Mouse (Mus musculus): ENCODE data around the gene Asah2. TPM values are rescaled to one million over a fixed set of nuclear protein-coding genes. Genes with fewer than 3 reads are reported as not detected.

Asah2 gene
- polyA plus RNA-seq, 1 experiment from 2014 or later, result 0.34 TPM

DNA sequence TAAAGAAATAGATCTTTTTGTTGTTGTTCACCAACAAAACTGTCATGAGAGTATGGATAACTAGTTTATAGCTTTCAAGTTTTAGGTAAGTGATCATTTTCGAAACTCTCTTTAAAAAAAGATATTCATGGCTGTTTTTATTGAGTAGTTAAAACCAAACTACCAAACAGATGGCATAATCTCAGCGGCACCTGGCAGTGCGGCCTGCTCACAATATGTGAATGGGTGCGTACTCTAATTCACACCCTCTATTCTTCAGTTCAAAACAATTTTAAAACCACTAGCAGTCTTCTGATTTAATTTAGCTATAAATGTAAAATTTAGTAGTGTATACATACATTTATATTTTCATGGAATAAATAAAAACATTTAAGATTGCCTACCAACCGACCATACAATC lies 15.2 kb upstream of the Asah2 start:
- Histone ChIP-seq H3K36me3 (no peaks in the 10 kb centered on the region), H3K27me3 (ENCODE audit: insufficient read depth, poor library complexity, severe bottlenecking) (no peaks in the 10 kb centered on the region), H3K4me1 (replicated peaks) (no peaks in the 10 kb centered on the region), H3K4me3 (no peak overlapping the region), H3K27ac (no peak overlapping the region), H3K9me3 (no peaks in the 10 kb centered on the region)
- 91% methylated on average over 5 of the region's 5 CpGs for WGBS
- no peak for DNase-seq (ENCODE audit: low spot score)

DNA sequence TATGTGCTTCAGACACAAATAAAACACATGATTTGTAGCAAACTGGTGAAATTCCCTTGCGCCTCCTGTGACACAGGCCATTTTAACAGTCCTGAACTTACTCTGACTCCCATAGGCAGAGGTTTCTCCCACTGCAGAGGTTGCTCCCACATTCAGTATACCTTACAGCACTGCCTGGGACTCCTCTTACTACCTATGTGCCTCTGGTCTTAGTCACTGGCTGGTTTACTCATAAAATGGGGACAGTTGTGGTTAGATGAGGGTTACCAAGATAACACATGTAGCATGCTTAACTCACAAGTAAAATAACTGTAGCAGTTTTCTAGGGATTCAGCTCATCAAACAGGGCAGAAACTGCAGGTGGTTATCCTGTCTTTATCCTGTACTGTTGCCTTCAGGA lies 12.8 kb upstream of the Asah2 start:
- H3K4me1 ChIP-seq (replicated peaks), result no peaks in the 10 kb centered on the region
- H3K4me3 ChIP-seq, result no peak overlapping the region
- H3K9me3 ChIP-seq, result no peaks in the 10 kb centered on the region
- H3K27ac ChIP-seq, result no peak overlapping the region
- H3K36me3 ChIP-seq, result no peaks in the 10 kb centered on the region
- no peak for DNase-seq (ENCODE audit: low spot score)
- 80% methylated on average over 1 of the region's 1 CpGs for WGBS
- no peaks in the 10 kb centered on the region for H3K27me3 ChIP-seq (ENCODE audit: insufficient read depth, poor library complexity, severe bottlenecking)

DNA sequence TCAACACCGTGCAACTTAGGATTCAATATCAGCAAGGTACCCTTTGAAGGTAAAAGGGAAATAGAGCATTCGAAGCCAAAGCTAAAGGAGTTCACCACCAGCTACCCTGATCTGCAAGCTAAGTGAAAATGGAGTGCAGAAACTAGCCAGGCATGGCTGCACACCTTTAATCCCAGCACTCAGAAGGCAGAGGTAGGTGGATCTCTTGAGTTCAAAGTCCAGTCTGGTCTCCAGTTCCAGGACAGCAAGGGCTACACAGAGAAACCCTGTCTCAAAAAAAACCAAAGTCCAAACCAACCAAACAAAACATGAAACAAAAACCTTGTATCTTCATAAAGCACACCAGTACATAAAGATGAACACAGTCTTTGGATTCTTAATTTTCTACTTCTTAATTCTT lies 11.7 kb upstream of the Asah2 start:
- H3K4me3 ChIP-seq, result no peak overlapping the region
- no peak overlapping the region for H3K27ac ChIP-seq
- H3K4me1 ChIP-seq (replicated peaks), result no peaks in the 10 kb centered on the region
- no peaks in the 10 kb centered on the region for H3K36me3 ChIP-seq
- WGBS, result 92% methylated on average over 2 of the region's 2 CpGs
- no peaks in the 10 kb centered on the region for H3K27me3 ChIP-seq (ENCODE audit: insufficient read depth, poor library complexity, severe bottlenecking)
- no peak for DNase-seq (ENCODE audit: low spot score)
- no peaks in the 10 kb centered on the region for H3K9me3 ChIP-seq

DNA sequence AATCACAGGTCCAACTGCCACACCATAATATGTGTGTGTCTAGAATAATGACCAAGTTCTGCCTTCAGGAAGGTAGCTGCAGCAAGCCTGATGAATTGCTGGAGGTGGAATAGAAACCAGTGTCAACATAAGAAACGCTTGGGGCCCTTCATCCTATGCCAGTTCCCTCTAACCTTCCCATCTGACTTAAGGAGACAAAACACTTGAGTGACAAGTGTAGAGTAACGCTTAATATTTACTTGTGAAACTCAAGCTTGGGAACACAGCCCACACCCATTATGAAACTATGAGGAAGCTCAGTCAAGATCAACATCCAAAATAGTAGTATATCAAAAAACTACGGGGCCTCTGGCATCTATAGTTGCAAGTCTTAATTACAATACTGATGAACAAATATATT lies 10.5 kb upstream of the Asah2 start:
- H3K27me3 ChIP-seq (ENCODE audit: insufficient read depth, poor library complexity, severe bottlenecking), result no peaks in the 10 kb centered on the region
- no peak for DNase-seq (ENCODE audit: low spot score)
- no peak overlapping the region for H3K4me3 ChIP-seq
- H3K4me1 ChIP-seq (replicated peaks), result no peaks in the 10 kb centered on the region
- H3K36me3 ChIP-seq, result no peaks in the 10 kb centered on the region
- 90% methylated on average over 3 of the region's 3 CpGs for WGBS
- H3K9me3 ChIP-seq, result no peaks in the 10 kb centered on the region
- no peak overlapping the region for H3K27ac ChIP-seq

DNA sequence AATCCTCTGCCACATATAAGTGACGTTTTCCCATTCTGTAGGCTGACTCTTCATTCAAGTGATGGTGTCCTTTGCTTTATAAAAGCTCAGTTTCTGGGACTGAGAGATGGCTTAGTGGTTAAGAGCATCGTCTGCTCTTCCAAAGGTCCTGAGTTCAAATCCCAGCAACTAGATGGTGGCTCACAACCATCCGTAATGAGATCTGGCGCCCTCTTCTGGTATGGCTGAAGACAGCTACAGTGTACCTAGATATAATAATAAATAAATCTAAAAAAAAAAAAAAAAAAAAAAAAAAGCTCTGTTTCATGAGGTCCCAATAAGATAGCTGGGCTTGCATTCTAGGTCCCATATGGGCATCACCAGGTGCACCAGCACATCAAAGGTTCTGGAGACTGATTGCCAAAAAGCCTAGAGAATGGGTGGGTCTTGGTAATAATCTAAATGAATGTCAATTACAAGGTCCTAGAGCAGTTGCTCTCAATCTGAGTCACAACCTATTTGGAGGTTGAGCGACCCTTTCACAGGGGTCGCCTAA lies 9.5 kb upstream of the Asah2 start:
- no peak overlapping the region for H3K4me3 ChIP-seq
- no peaks in the 10 kb centered on the region for H3K27me3 ChIP-seq (ENCODE audit: insufficient read depth, poor library complexity, severe bottlenecking)
- DNase-seq (ENCODE audit: low spot score), result no peak
- no peaks in the 10 kb centered on the region for H3K4me1 ChIP-seq (replicated peaks)
- no peak overlapping the region for H3K27ac ChIP-seq
- no peaks in the 10 kb centered on the region for H3K36me3 ChIP-seq
- no peaks in the 10 kb centered on the region for H3K9me3 ChIP-seq
- 77% methylated on average over 6 of the region's 6 CpGs for WGBS

DNA sequence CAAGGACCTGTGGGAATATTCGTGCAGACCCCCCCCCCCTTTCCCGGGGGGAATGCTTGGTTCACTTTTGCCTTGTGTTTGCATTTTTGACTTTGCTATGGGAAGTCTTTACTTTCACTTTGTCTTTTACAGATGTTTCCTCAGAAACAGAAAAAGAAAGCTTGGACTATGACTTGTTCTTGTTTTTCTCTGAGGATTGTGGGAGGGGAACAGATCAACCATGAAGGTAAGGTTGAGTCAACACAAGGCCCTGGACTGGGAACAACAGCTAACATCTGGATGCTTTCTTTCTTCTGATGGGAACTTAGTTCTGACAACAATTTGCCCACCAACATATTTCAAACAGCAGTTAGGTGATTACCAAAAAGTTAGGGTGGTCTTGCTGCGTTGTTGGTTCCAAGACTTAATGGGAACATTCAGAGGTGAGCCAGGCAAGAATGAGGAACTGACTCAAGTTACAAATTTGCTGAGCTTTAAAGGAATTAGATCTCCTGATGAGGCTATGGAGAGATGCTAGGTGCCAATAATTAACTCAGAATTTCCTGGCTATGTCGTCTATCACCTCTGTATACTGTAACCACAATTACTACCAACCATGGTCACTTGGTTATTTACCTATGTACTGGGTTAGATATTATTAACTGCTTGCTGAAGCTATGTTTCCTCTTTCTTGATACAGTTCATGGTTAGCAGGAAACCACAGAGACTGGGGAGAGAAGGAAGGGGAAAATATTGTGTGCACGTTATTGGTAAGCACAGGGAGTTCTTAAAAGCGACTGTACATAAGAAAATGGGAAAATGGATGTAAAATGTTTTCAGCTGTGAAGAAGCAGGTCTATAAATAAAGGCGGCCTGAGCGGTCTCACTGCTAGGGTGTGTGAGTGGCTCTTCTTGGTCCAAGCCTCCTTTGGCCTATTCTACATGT lies 4.1 kb upstream of the Asah2 start:
- WGBS, result 87% methylated on average over 8 of the region's 8 CpGs
- no peaks in the 10 kb centered on the region for H3K9me3 ChIP-seq

DNA sequence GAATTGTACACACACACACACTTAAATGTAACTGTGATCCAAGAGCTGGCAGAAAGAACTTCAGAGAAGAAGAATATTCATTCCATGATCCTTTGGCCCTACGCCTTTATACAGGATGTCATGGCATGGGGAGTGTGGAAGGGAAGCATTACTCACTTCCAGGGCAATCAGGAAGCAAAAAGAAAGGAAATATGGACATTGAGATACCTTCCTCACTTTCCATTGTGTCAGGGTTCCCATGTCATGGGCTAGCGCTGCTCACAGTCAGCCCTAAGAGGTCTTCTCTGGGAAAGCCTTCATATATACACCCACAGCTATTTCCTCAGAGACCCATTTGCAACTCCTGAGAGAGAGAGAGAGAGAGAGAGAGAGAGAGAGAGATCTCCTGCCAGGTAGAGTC lies 1.3 kb downstream of the Asah2 start:
- Histone ChIP-seq H3K4me1 (replicated peaks) (peaks cover 19% of the 10 kb centered on the region), H3K4me3 (no peak overlapping the region), H3K27ac (no peak overlapping the region), H3K9me3 (no peaks in the 10 kb centered on the region), H3K27me3 (ENCODE audit: insufficient read depth, poor library complexity, severe bottlenecking) (peaks cover 10% of the 10 kb centered on the region), H3K36me3 (no peaks in the 10 kb centered on the region)
- WGBS, result 94% methylated on average over 2 of the region's 2 CpGs
- no peak for DNase-seq (ENCODE audit: low spot score)

More for the DNA sequence above, 4.1 kb upstream of the Asah2 start:
- H3K27me3 ChIP-seq (ENCODE audit: insufficient read depth, poor library complexity, severe bottlenecking), result peaks cover 2% of the 10 kb centered on the region
- DNase-seq (ENCODE audit: low spot score), result no peak
- peaks cover 6% of the 10 kb centered on the region; the same call in 1 of the 2 replicates for H3K4me1 ChIP-seq (replicated peaks)
- no peaks in the 10 kb centered on the region for H3K36me3 ChIP-seq
- H3K27ac ChIP-seq, result no peak overlapping the region
- H3K4me3 ChIP-seq, result no peak overlapping the region

DNA sequence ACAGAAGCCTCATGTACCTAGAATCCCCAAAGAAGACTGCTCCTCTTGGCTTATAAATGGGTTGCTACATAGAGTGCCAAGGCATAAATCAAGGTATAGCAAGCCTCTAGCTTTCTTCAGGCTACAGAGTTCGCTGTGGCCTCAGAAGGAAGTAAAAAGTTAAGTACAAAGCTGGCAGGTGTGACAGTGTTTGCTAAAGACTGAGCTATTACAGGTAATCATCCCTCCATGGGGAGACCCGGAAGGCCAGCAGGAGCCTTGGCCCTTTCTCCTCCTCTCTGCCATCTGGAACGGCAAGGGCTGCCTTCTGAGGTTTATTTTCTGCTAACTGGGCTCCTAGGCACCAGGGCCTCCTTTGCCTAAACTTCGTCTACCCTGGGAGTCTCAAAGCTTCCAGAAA lies 3.8 kb downstream of the Asah2 start:
- Histone ChIP-seq H3K27ac (no peak overlapping the region), H3K36me3 (no peaks in the 10 kb centered on the region), H3K27me3 (ENCODE audit: insufficient read depth, poor library complexity, severe bottlenecking) (peaks cover 10% of the 10 kb centered on the region), H3K4me3 (no peak overlapping the region), H3K4me1 (replicated peaks) (peaks cover 19% of the 10 kb centered on the region), H3K9me3 (no peaks in the 10 kb centered on the region)
- DNase-seq (ENCODE audit: low spot score), result no peak
- WGBS, result 70% methylated on average over 4 of the region's 4 CpGs

DNA sequence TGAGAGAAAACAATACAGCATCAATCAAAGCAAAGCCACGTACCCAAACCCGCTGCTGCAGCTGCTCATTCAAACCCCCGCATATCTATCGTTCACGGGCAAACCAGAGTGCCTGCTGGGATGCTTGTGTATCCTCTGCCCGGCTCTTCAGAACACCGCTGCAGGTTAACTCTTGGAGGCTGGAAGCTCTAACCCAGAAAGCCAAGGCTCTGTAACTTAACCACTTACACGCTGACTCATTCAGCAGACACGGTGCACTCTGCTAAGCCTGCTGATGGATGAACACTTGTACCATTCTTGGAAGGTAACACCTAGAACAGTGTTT lies 5.1 kb downstream of the Asah2 start:
- 4% methylated on average over 9 of the region's 9 CpGs for WGBS
- Histone ChIP-seq H3K27ac (0 out of 2 replicates have a peak overlapping the region, but pooled peaks have one; percentile 50), H3K4me1 (replicated peaks) (peaks cover 17% of the 10 kb centered on the region), H3K36me3 (no peaks in the 10 kb centered on the region), H3K9me3 (no peaks in the 10 kb centered on the region), H3K4me3 (peak overlapping the region; percentile 43), H3K27me3 (ENCODE audit: insufficient read depth, poor library complexity, severe bottlenecking) (peaks cover 10% of the 10 kb centered on the region)
- DNase-seq (ENCODE audit: low spot score), result peak; percentile 31

DNA sequence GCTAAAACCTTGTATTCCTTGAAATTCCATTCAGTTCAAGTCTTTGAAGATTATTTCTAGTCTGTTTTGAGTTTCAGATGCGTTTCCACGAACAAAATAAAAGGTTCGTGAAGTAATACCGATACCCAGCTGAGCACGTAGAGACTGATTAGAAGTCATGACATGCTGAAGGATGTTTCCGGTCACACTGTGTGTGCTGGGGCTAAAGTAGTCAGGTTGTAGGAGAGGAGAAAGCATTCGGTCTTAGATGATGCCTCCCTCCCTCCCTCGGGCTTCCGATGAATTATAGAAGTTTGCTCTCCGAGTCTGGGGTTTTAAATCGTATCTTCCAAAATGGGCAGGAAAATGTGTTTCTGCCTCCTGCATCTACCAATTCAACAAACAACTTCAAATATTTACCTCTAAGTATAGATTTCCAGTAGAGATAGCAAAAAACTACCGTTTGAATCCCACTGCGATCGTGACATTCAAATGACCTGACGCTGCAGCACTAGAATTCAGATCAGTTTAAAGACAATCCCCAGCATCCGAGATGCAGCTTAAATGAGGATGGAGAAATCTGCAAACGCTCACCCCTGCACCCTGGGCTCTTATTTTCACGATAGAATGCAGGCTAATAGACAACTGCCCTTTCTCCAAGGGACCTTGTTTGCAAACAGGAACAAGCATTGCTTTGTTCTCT lies 5.6 kb downstream of the Asah2 start:
- H3K36me3 ChIP-seq, result no peaks in the 10 kb centered on the region
- H3K4me1 ChIP-seq (replicated peaks), result peaks cover 13% of the 10 kb centered on the region
- WGBS, result 24% methylated on average over 18 of the region's 18 CpGs
- no peak for DNase-seq (ENCODE audit: low spot score)
- peak overlapping the region; percentile 43 for H3K4me3 ChIP-seq
- no peaks in the 10 kb centered on the region for H3K9me3 ChIP-seq
- 0 out of 2 replicates have a peak overlapping the region, but pooled peaks have one; percentile 50 for H3K27ac ChIP-seq
- H3K27me3 ChIP-seq (ENCODE audit: insufficient read depth, poor library complexity, severe bottlenecking), result peaks cover 10% of the 10 kb centered on the region

DNA sequence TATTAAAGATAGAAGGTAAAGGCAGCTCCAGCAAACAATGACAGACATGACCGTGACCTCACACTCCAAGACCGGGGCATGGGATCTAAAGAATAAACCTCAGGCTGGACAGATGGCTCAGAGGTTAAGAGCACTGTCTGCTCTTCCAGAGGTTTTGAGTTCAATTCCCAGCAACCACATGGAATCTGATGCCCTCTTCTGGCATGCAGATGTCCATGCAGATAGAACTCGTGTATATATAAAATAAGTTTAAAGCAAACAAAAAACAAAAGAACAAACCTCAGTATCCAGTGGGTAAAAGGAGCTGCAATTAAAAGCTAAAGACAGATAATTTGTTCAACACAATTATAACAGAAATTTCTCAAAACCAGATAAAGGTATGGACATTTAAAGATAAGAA lies 9.4 kb downstream of the Asah2 start:
- DNase-seq (ENCODE audit: low spot score), result no peak
- Histone ChIP-seq H3K9me3 (no peaks in the 10 kb centered on the region), H3K4me1 (replicated peaks) (peaks cover 13% of the 10 kb centered on the region), H3K4me3 (no peak overlapping the region), H3K36me3 (no peaks in the 10 kb centered on the region), H3K27me3 (ENCODE audit: insufficient read depth, poor library complexity, severe bottlenecking) (no peaks in the 10 kb centered on the region), H3K27ac (no peak overlapping the region)
- WGBS, result 80% methylated on average over 3 of the region's 3 CpGs

DNA sequence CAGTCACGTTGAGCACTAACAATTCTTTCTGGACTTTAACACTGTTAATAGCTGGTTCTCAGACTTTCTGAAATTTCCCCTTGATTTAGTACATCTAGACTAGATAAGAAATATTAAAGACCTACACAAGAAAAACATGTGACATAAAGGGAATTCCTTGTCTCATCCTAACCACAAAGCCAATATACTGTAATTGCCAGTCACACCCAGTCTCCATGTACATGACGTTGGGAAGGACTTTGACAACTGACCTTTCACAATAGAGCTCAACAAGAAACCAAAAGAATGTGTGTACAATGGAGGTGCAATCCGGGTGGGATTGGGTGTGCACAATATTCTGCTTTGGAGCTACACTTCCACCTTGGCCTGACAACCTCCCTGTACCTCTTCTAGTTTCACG lies 15.7 kb downstream of the Asah2 start:
- H3K4me1 ChIP-seq (replicated peaks), result no peaks in the 10 kb centered on the region
- H3K9me3 ChIP-seq, result no peaks in the 10 kb centered on the region
- 81% methylated on average over 4 of the region's 4 CpGs for WGBS
- no peak overlapping the region for H3K27ac ChIP-seq
- no peaks in the 10 kb centered on the region for H3K27me3 ChIP-seq (ENCODE audit: insufficient read depth, poor library complexity, severe bottlenecking)
- DNase-seq (ENCODE audit: low spot score), result no peak
- H3K36me3 ChIP-seq, result no peaks in the 10 kb centered on the region
- H3K4me3 ChIP-seq, result no peak overlapping the region

DNA sequence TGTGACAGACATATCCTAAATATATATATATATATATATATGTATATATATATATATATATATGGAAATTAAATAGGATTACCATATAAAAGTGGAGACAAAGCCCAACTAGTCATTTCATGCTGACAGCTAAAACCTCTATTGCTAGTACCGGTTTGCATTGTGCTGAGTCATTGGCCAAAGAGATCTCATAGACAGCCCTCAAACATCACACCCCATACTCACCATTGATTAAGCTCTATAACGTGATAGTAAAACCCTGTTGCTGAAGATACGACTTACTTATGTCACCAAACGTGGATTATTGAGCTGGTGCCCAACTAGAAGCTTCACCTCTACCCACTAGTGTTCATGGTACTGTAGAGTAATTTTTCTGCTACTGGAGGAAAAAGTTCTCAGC lies 17.2 kb downstream of the Asah2 start:
- no peak overlapping the region for H3K27ac ChIP-seq
- 85% methylated on average over 4 of the region's 4 CpGs for WGBS
- no peaks in the 10 kb centered on the region for H3K27me3 ChIP-seq (ENCODE audit: insufficient read depth, poor library complexity, severe bottlenecking)
- no peak for DNase-seq (ENCODE audit: low spot score)
- no peaks in the 10 kb centered on the region for H3K9me3 ChIP-seq
- no peaks in the 10 kb centered on the region for H3K36me3 ChIP-seq
- no peaks in the 10 kb centered on the region for H3K4me1 ChIP-seq (replicated peaks)
- no peak overlapping the region for H3K4me3 ChIP-seq
